Mouse (Mus musculus): ENCODE measurements at regions not wholly inside any gene's neighbourhood (a gene's known extent, or its start where the extent isn't known, plus 50 kb on each side); places are given as distances from the start of the nearest gene placed in this dataset.

- TF ChIP-seq POLR2A (IDR thresholded peaks at IDR 0.05; ENCODE audit: borderline replicate concordance, insufficient read depth, low read length) (no peak), CTCF (IDR thresholded peaks at IDR 0.05; ENCODE audit: borderline replicate concordance, insufficient read depth, low read depth, low read length) (no peak)
These were observed 314.7 kb upstream of the 2610001J05Rik start for GRCm38 (mm10) chr6:14185921-14186420.
